Mouse (Mus musculus): Measurements from ENCODE around the gene 1700021F05Rik. TPM values are rescaled to one million over a fixed set of nuclear protein-coding genes. Genes with fewer than 3 reads are reported as not detected.

1700021F05Rik gene
- 94.1 and 103 TPM in 2 replicates for polyA plus RNA-seq (2015; fragmentation: Nextera tagmentation; extraction: Ambion mirVana)

GRCm38 (mm10) chr10:43540442-43541152 is at the start of gene 1700021F05Rik:
1700021F05Rik (minus strand) TSS chr10:43540994.

GRCm38 (mm10) chr10:43577997-43578331 is 37.2 kb upstream of the 1700021F05Rik start, which contains the start of gene Cd24a:
Cd24a (plus strand) TSS chr10:43578284.

GRCm38 (mm10) chr10:43523931-43524330 is 16.9 kb downstream of the 1700021F05Rik start, which contains the start of gene Gm9803:
Gm9803 (plus strand) TSS chr10:43524084.

DNA sequence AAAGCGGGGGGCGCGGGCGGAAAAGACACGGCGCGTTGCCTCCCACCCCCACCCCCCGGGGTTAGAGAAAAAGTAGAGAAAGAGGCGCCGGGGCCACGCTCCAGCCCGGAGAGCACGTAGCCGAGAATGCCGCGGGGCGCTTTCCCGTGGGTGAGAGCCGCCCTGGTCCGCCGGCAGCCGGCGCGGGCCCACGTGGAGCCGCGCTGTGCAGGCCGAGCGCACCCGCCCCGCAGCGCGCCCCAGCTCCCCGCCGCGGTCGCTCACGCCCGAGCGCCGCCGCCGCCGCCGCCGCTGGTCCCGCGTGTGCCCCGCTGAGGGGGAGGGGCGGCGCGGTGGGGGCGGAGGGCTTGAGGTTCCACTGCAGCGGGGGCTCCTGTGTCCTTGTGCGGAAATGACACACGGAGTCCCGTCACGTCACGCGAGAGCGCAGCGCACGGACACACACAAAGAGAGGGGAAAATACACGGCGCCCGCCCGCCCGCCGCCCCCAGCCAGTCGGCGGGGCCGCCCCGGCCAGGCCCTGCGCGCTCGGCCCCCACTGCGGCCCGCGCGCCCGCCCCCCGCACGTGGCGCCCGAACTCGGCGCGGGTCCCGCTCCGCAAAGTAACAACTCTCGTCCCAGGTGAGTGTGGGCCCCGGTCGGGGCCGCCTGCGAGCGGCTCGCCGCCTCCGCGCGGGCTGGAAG is 61.9 kb downstream of the 1700021F05Rik start, which contains the start of gene Bend3:
Bend3 (plus strand) TSS at position 81 of the 685 bp plus-strand sequence.

Other genes with a start within 250 kb of the 1700021F05Rik start
- 1.1 and 1.3 TPM in 2 replicates for gene Bend3, start 62.2 kb downstream of the 1700021F05Rik start, polyA plus RNA-seq (2015; fragmentation: Nextera tagmentation; extraction: Ambion mirVana)
- 22.1 and 26.8 TPM in 2 replicates for gene Gm9803, start 16.9 kb downstream of the 1700021F05Rik start, polyA plus RNA-seq (2015; fragmentation: Nextera tagmentation; extraction: Ambion mirVana)
- 43.3 and 46.6 TPM in 2 replicates for gene Cd24a, start 37.3 kb upstream of the 1700021F05Rik start, polyA plus RNA-seq (2015; fragmentation: Nextera tagmentation; extraction: Ambion mirVana)